Mouse (Mus musculus): ENCODE measurements around the gene Cryba4. TPM values are rescaled to one million over a fixed set of nuclear protein-coding genes. Genes with fewer than 3 reads are reported as not detected.

Gene Cryba4
- total and polyA plus RNA-seq, 3 experiments: 0.39 to 0.77 TPM; not detected in 1

GRCm38 (mm10) chr5:112277906-112278470 lies 25.7 kb upstream of the Cryba4 start:
- Histone ChIP-seq H3K79me2 (ENCODE audit: control insufficient read depth, insufficient read depth, low read length, poor library complexity) (peaks cover 60% of the 10 kb centered on the region), H3K27ac (ENCODE audit: control insufficient read depth, low read depth, low read length) (no peak overlapping the region), H3K27me3 (ENCODE audit: control insufficient read depth in 1 of 2, insufficient read depth in 2 of 2, low read length in 2 of 2) (no peaks in the 10 kb centered on the region), H3K9ac (ENCODE audit: control insufficient read depth, low read depth, low read length, poor library complexity, severe bottlenecking) (peak overlapping the region; percentile 87), H3K36me3 (ENCODE audit: control insufficient read depth in 1 of 2, insufficient read depth in 2 of 2, low read length in 2 of 2) (peaks cover 0 to 43% of the 10 kb centered on the region in 2 experiments; a peak in 2 of 4 replicates), H3K4me3 (ENCODE audit: control insufficient read depth in 1 of 2, insufficient read depth in 1 of 2, low read depth in 2 of 2, low read length in 2 of 2) (peak overlapping the region; percentile 6 to 83; a peak in 3 of 4 replicates), H3K4me1 (ENCODE audit: control insufficient read depth in 1 of 2, insufficient read depth in 2 of 2, low read length in 2 of 2) (peaks cover 8 to 59% of the 10 kb centered on the region in 2 experiments), H3K9me3 (replicated peaks; ENCODE audit: insufficient read depth, low read length) (no peaks in the 10 kb centered on the region)
- DNase-seq (ENCODE audit: low read depth, low spot score): no peak
- TF ChIP-seq MYC (IDR thresholded peaks at IDR 0.05; ENCODE audit: low read depth, low read length): no peak

GRCm38 (mm10) chr5:112276907-112277348 lies 24.6 kb upstream of the Cryba4 start:
- H3K4me1 ChIP-seq (ENCODE audit: control insufficient read depth in 1 of 2, insufficient read depth in 2 of 2, low read length in 2 of 2): peaks cover 6 to 51% of the 10 kb centered on the region in 2 experiments
- TF ChIP-seq CHD1 (IDR thresholded peaks at IDR 0.05; ENCODE audit: low read depth, low read length) (0 out of 2 replicates have a peak, but pooled peaks have one; percentile 38), POLR2AphosphoS5 (IDR thresholded peaks at IDR 0.05; ENCODE audit: borderline replicate concordance, low read depth, low read length) (no peak), NRF1 (IDR thresholded peaks at IDR 0.05; ENCODE audit: insufficient read depth, low read depth, low read length, poor library complexity, severe bottlenecking) (no peak), GATA1 (IDR thresholded peaks at IDR 0.05; ENCODE audit: low read depth, low read length) (no peak), RAD21 (IDR thresholded peaks at IDR 0.05; ENCODE audit: low read depth, low read length) (no peak), ZKSCAN1 (IDR thresholded peaks at IDR 0.05; ENCODE audit: low read depth, low read length) (no peak), POLR2AphosphoS2 (IDR thresholded peaks at IDR 0.05; ENCODE audit: low read length) (no peak), POLR2A (IDR thresholded peaks at IDR 0.05; ENCODE audit: control insufficient read depth in 1 of 2, insufficient read depth in 1 of 2, low read depth in 1 of 2, low read length in 2 of 2, poor library complexity in 1 of 2) (no peak), ZMIZ1 (IDR thresholded peaks at IDR 0.05; ENCODE audit: low read depth, low read length) (no peak), TBP (IDR thresholded peaks at IDR 0.05; ENCODE audit: low read depth, low read length) (no peak), JUND (IDR thresholded peaks at IDR 0.05; ENCODE audit: low read depth, low read length) (no peak), BHLHE40 (IDR thresholded peaks at IDR 0.05; ENCODE audit: borderline replicate concordance, low read depth, low read length) (peak; percentile 82; the same call in 1 of the 2 replicates), KAT2A (conservative IDR thresholded peaks at IDR 0.05; ENCODE audit: low read depth, low read length) (no peak), SIN3A (IDR thresholded peaks at IDR 0.05; ENCODE audit: low read length) (peak; percentile 53), MXI1 (IDR thresholded peaks at IDR 0.05; ENCODE audit: low read depth, low read length) (peak; percentile 74; the same call in 1 of the 2 replicates), USF1 (IDR thresholded peaks at IDR 0.05; ENCODE audit: low read depth, low read length) (peak; percentile 89), MAX (IDR thresholded peaks at IDR 0.05; ENCODE audit: low read length) (peak; percentile 89), CTCF (IDR thresholded peaks at IDR 0.05 in 2 of 3, conservative IDR thresholded peaks at IDR 0.05 in 1 of 3; ENCODE audit: control insufficient read depth in 1 of 3, insufficient read depth in 1 of 3, low read depth in 2 of 3, low read length in 3 of 3, poor library complexity in 1 of 3, severe bottlenecking in 1 of 3) (no peak), MAZ (IDR thresholded peaks at IDR 0.05; ENCODE audit: low read depth, low read length) (no peak), TCF12 (IDR thresholded peaks at IDR 0.05; ENCODE audit: low read depth, low read length) (no peak), E2F4 (IDR thresholded peaks at IDR 0.05; ENCODE audit: borderline replicate concordance, low read depth, low read length) (no peak), HCFC1 (IDR thresholded peaks at IDR 0.05; ENCODE audit: low read depth, low read length) (no peak), UBTF (IDR thresholded peaks at IDR 0.05; ENCODE audit: borderline replicate concordance, insufficient read depth, low read depth, low read length) (no peak), ZC3H11A (IDR thresholded peaks at IDR 0.05; ENCODE audit: low read depth, low read length) (no peak), NELFE (IDR thresholded peaks at IDR 0.05; ENCODE audit: low read depth, low read length) (no peak; the same call in 1 of the 2 replicates), ETS1 (IDR thresholded peaks at IDR 0.05; ENCODE audit: low read depth, low read length) (0 out of 2 replicates have a peak, but pooled peaks have one; percentile 24), MYB (IDR thresholded peaks at IDR 0.05; ENCODE audit: low read depth, low read length) (no peak), CHD2 (IDR thresholded peaks at IDR 0.05; ENCODE audit: low read length) (no peak), MAFK (IDR thresholded peaks at IDR 0.05; ENCODE audit: borderline replicate concordance, low read depth, low read length) (no peak), RCOR1 (IDR thresholded peaks at IDR 0.05; ENCODE audit: low read depth, low read length) (no peak)

More at GRCm38 (mm10) chr5:112276907-112277348, 24.6 kb upstream of the Cryba4 start:
- peaks cover 0 to 33% of the 10 kb centered on the region in 2 experiments; a peak in 2 of 4 replicates for H3K36me3 ChIP-seq (ENCODE audit: control insufficient read depth in 1 of 2, insufficient read depth in 2 of 2, low read length in 2 of 2)
- no peaks in the 10 kb centered on the region for H3K9me3 ChIP-seq (replicated peaks; ENCODE audit: insufficient read depth, low read length)
- peak overlapping the region; percentile 87 for H3K9ac ChIP-seq (ENCODE audit: control insufficient read depth, low read depth, low read length, poor library complexity, severe bottlenecking)
- no peaks in the 10 kb centered on the region for H3K27me3 ChIP-seq (ENCODE audit: control insufficient read depth in 1 of 2, insufficient read depth in 2 of 2, low read length in 2 of 2)
- H3K27ac ChIP-seq (ENCODE audit: control insufficient read depth, low read depth, low read length): peak overlapping the region; percentile 50
- peaks cover 49% of the 10 kb centered on the region for H3K79me2 ChIP-seq (ENCODE audit: control insufficient read depth, insufficient read depth, low read length, poor library complexity)
- DNase-seq (ENCODE audit: low read depth, low spot score): peak; percentile 77
- H3K4me3 ChIP-seq (ENCODE audit: control insufficient read depth in 1 of 2, insufficient read depth in 1 of 2, low read depth in 2 of 2, low read length in 2 of 2): peak overlapping the region; percentile 83 to 86
